Mouse (Mus musculus) intestine, postnatal 0 days (tissue): ENCODE results near the gene Zc3h7b. TPM values are rescaled to one million over a fixed set of nuclear protein-coding genes. Genes with fewer than 3 reads are reported as not detected.

Source experiments
- ATAC-seq: fragments of 200-750 bp; cut with Nextera tagmentation; 2 replicates; pipeline ENCODE4 v1.8.0; 2017; ENCODE audit warnings: mild to moderate bottlenecking, moderate TSS enrichment, moderate library complexity
- H3K27ac ChIP-seq: fragments of 300-500 bp; sonication (generic); 2 replicates; pipeline ENCODE4 v1.5.1; 2014; ENCODE audit warnings: mild to moderate bottlenecking, low read depth, low read length, moderate library complexity
- H3K27me3 ChIP-seq: fragments of 300-500 bp; sonication (generic); replicated peaks from 2 replicates; pipeline ENCODE4 v1.6.1; 2014; ENCODE audit warnings: low read length, mixed read lengths; ENCODE audit not compliant: control insufficient read depth, insufficient read depth
- H3K36me3 ChIP-seq: fragments of 300-500 bp; sonication (generic); 2 replicates; pipeline ENCODE4 v1.6.1; 2014; ENCODE audit warnings: mild to moderate bottlenecking, moderate library complexity; ENCODE audit not compliant: control insufficient read depth, insufficient read depth
- H3K4me1 ChIP-seq: fragments of 300-500 bp; sonication (generic); replicated peaks from 2 replicates; pipeline ENCODE4 v1.6.1; 2014; ENCODE audit warnings: antibody characterized with exemption, low read length, mixed read lengths; ENCODE audit not compliant: control insufficient read depth, insufficient read depth
- H3K4me2 ChIP-seq: fragments of 300-500 bp; sonication (generic); replicated peaks from 2 replicates; pipeline ENCODE4 v1.6.1; 2014; ENCODE audit warnings: low read depth, mild to moderate bottlenecking, moderate library complexity
- H3K4me3 ChIP-seq: fragments of 300-500 bp; sonication (generic); 2 replicates; pipeline ENCODE4 v1.5.1; 2014; ENCODE audit warnings: low read depth, low read length
- H3K9ac ChIP-seq: fragments of 300-500 bp; sonication (generic); 2 replicates; pipeline ENCODE4 v1.6.1; 2014; ENCODE audit warnings: mild to moderate bottlenecking, low read depth, low read length
- H3K9me3 ChIP-seq: fragments of 300-500 bp; sonication (generic); 2 replicates; pipeline ENCODE4 v1.6.1; 2016; ENCODE audit warnings: mixed run types; ENCODE audit not compliant: control insufficient read depth
- CTCF ChIP-seq: sonication (generic); IDR thresholded peaks from 2 replicates; pipeline ENCODE4 v1.5.1; 2016; ENCODE audit warnings: low read depth, mild to moderate bottlenecking, control low read depth, antibody characterized with exemption, moderate library complexity
- WGBS: fragments of 180-500 bp; shearing (Covaris S2); extraction: QIAGEN DNeasy Blood & Tissue Kit; methylation state at CpG from one replicate; pipeline ENCODE4 v1.1.7; 2014; 5-methylcytosine and 5-hydroxymethylcytosine counted together
- polyA plus RNA-seq: library from polyadenylated mRNA; unstranded; fragments of >200 nt; fragmentation: Nextera tagmentation; extraction: Ambion mirVana; gene quantifications from 2 replicates; pipeline ENCODE4 v1.2.1, GENCODE M21; 2015

The Zc3h7b gene
- polyA plus RNA-seq, 1 experiment from 2014 or later: 7.3 TPM

DNA sequence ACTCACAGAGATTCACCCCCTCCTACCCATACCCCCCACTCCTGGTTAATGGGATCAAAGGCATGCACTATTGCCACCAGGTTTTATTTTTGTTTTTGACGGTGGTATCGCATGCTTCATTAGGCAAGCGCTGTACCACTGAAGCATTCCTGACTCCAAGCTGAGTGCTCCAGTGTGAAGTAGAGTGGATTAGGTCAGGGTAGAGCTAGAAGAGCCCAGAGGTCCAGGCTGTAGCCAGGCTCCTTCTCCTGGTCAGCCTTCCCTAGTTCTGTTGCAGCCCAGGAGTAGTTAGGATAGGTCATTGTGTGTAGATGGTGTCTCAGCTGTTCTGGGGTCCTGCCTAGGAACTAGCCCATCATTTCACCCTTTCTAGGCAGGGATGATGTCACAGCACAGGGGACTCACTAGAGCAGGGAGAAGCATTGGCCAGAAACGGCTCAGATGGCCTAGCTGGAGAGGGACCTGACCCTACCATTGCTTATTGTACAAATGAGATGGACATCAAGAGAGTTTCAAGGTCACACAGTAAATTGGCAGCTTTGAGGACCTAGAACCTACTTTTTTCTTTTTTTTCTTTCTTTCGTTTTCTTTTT is 100.3 kb downstream of the Zc3h7b start:
- Histone ChIP-seq H3K4me3 (no peak overlapping the region), H3K27ac (peak overlapping the region; percentile 61), H3K4me1 (no peaks in the 10 kb centered on the region; the same call in 1 of the 2 replicates), H3K4me2 (no peak overlapping the region), H3K36me3 (peaks cover 18% of the 10 kb centered on the region), H3K9ac (no peak overlapping the region), H3K27me3 (no peaks in the 10 kb centered on the region), H3K9me3 (no peaks in the 10 kb centered on the region)
- WGBS: 81% methylated on average over 5 of the region's 5 CpGs
- ATAC-seq: no peak
- TF ChIP-seq CTCF: no peak

- no peak for TF ChIP-seq CTCF
- Histone ChIP-seq H3K9me3 (no peaks in the 10 kb centered on the region), H3K27me3 (no peaks in the 10 kb centered on the region), H3K27ac (peak overlapping the region; percentile 61), H3K4me3 (no peak overlapping the region), H3K4me1 (no peaks in the 10 kb centered on the region; the same call in 1 of the 2 replicates), H3K9ac (no peak overlapping the region), H3K36me3 (peaks cover 24% of the 10 kb centered on the region), H3K4me2 (no peak overlapping the region)
- ATAC-seq: peak; percentile 92
- WGBS: 9% methylated on average over 4 of the region's 4 CpGs
These were observed 100.9 kb downstream of the Zc3h7b start for GRCm38 (mm10) chr15:81845724-81846123.

Other genes with a start within 250 kb of the Zc3h7b start
- 8.9 and 10.0 TPM in 2 replicates for gene Ep300, start 159.7 kb upstream of the Zc3h7b start, polyA plus RNA-seq
- 8.3 and 8.7 TPM in 2 replicates for gene L3mbtl2, start 81.2 kb upstream of the Zc3h7b start, polyA plus RNA-seq
- 1.6 TPM in 2 replicates for gene Chadl, start 47.8 kb upstream of the Zc3h7b start, polyA plus RNA-seq
- gene Rangap1, start 473 bp downstream of the Zc3h7b start, polyA plus RNA-seq: 20.6 and 21.9 TPM in 2 replicates
- gene Tef, start 57.4 kb downstream of the Zc3h7b start, polyA plus RNA-seq: 13.4 and 16.0 TPM in 2 replicates
- gene Tob2, start 113.7 kb downstream of the Zc3h7b start, polyA plus RNA-seq: 19.8 and 22.1 TPM in 2 replicates
- gene Phf5a, start 126.9 kb downstream of the Zc3h7b start, polyA plus RNA-seq: 75.9 and 79.2 TPM in 2 replicates
- gene Aco2, start 127.3 kb downstream of the Zc3h7b start, polyA plus RNA-seq: 192 and 209 TPM in 2 replicates
- gene Polr3h, start 181.2 kb downstream of the Zc3h7b start, polyA plus RNA-seq: 114 and 123 TPM in 2 replicates
- gene Csdc2, start 191.7 kb downstream of the Zc3h7b start, polyA plus RNA-seq: 4.4 and 4.9 TPM in 2 replicates
- 14.5 and 15.8 TPM in 2 replicates for gene Pmm1, start 215.9 kb downstream of the Zc3h7b start, polyA plus RNA-seq
- not detected in 2 replicates for gene 1700029P11Rik, start 235.5 kb downstream of the Zc3h7b start, polyA plus RNA-seq
- gene Xrcc6, start 242.8 kb downstream of the Zc3h7b start, polyA plus RNA-seq: 22.6 and 23.2 TPM in 2 replicates